Mouse (Mus musculus) lung, adult 2 months (tissue): ENCODE results near the gene Gm6034.
"Not testable (repeated sequence)": the region's sequence is repeated elsewhere in the genome, so short reads cannot be mapped to it uniquely, and the experiment has no call there.

Experiments
- CTCF ChIP-seq: fragments of 200-500 bp; IDR thresholded peaks from 2 replicates; pipeline ENCODE4 v1.5.1; 2011; ENCODE audit warnings: mild to moderate bottlenecking, low read length, control low read depth; ENCODE audit not compliant: insufficient read depth
- POLR2A ChIP-seq: fragments of 200-500 bp; IDR thresholded peaks from 2 replicates; pipeline ENCODE4 v1.6.1; 2011; ENCODE audit warnings: low read depth, mild to moderate bottlenecking, control low read depth, low read length, borderline replicate concordance; ENCODE audit errors: extremely low read depth

DNA sequence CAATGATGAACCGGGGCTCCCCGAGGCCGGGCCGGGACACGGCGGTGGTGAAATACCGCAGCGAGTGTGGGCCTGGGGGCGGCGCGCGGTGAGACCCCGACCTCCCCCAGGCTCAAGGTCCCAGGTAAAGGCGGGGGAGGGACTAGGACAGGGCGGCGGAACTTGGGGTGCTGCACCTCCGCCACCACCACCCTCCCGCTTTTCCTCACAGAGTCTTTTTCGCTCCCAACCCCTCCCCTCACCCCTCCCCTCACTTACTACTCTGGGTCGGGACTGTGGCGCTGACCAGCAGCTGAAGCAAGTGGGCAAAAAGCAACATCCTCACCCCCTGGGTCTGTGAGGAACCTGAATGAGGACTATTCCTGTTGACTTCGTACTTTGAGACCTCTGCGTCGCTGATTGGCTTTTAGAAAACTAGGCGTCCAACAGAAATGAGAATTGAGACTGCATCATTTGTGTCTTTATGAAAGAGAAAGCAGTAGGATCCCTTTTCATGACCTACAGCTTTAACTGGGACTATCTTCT is 10.3 kb upstream of the Gm6034 start, which contains the start of gene H2-T23:
- peak; percentile 82 for TF ChIP-seq POLR2A
- not testable (repeated sequence) for TF ChIP-seq CTCF
